Mouse (Mus musculus) adrenal gland, adult (tissue): ENCODE data around the gene Ptpn3.
"Not testable (repeated sequence)": the region's sequence is repeated elsewhere in the genome, so short reads cannot be mapped to it uniquely, and the experiment has no call there.

Experiments
- DNase-seq, 2 experiments: peaks; one replicate each; pipeline ENCODE4 v3.0.0; 2022 to 2023; ENCODE audit warnings: low spot score in 1 of 2; ENCODE audit not compliant: inconsistent age in 2 of 2

Ptpn3 gene

DNA sequence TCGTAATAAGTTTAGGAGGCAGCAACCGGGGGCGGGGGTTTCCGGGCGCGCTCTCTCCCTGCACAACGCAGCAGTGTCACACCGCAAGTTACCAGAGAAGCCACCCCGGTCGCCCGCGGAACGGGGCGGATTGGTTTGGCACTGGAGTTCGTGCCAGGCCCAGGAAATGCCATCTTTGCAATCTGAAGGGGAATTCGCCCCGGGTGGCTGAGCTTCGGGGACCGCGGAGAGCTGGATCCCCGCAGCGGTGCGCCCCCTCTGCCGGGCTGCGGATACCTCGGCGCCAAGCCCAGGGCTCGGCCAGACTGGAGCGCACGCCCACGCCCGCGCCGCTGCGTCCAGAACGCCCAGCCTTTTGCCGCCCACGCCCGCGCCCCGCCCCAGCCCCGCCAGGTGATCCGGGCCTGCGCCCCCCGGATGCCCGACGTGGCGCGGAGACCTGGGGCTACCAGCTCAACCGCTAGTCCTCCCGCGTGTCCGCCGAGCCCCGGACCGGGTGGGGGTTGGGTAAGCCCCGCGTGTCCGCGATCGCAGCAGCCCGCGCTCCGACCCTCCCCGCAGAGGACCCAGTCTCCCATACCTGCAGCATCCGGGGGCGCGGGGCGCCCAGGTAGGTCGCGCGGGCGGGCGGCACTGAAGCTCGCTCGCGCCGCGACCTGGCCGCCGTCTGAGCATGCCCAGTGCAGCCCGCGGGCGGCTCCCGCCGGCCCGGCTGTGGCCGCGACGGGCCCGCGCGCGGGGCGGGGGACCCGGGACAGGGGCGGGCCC lies 1.8 kb downstream of the Ptpn3 start:
- DNase-seq, result peak; percentile 77 to 91

DNA sequence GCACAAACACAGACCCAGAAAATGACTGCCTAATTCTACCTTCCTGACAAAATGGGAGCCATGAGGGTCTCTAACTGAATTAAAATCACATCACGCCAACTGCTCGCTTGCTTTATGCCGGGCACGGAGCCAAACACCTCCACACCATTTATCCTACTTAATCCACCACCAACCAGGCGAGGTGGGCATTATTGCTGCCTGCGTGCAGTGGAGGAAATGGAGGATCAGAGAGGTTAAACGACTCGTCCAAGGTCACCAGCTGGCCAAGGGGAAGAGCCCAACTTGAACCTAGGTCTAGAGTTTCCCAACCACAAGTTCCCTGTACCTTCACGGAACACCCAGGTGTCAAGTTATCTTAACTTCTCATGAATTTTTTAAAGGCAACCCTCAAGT lies 2.3 kb downstream of the Ptpn3 start:
- DNase-seq, result peak; percentile 45 to 90

DNA sequence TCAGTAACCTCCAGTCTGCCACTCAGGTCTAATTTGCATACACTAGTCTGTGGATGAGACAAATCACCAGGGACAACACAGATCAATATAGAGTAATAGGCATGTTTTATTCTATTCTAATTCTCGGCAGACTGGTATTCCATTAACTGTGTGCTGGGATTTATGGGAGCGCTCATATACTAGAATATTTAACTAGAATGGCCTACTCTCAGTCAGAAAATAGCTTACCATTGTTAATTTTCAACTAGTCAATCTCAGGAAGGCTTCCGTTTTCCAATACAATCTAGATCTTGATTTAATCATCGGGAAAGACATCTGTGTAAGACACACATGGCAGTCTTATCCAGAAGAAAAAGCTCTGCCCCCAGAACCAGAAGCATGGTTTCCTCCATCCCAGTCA lies 3.5 kb downstream of the Ptpn3 start:
- DNase-seq, result no peak

DNA sequence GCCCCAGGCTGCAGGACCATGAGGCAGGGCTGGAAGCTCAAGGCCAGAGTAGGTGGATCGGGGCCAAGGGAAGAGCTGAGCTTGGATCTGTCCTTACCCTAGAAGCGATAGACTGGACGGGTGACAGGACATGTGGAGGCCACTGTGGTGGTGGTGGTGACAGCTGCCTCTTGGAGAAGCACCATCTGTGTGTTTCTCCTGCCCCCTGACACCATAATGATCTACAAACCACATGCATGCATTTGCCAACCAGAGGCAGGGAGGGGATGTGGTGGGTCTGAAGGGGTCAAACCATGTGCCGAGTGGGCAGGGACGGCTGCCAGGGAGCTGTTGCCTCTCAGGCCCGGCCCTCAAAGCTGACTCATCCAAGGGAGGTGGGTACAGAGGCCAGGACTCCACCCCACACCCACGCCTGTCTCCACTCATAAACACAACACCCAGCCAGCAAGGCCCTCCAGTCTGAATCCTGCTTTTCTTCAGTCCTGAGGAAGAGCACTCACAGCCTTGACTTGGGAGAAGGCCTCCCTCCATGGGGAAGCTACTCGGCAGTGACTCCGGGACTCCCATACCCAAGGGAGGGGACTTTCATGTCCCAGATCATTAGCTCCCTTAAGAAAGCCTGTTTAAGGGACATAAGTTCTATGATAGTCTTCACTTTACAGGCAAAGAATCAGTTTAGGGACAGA lies 6.5 kb downstream of the Ptpn3 start:
- peak; percentile 93 to 97 for DNase-seq

DNA sequence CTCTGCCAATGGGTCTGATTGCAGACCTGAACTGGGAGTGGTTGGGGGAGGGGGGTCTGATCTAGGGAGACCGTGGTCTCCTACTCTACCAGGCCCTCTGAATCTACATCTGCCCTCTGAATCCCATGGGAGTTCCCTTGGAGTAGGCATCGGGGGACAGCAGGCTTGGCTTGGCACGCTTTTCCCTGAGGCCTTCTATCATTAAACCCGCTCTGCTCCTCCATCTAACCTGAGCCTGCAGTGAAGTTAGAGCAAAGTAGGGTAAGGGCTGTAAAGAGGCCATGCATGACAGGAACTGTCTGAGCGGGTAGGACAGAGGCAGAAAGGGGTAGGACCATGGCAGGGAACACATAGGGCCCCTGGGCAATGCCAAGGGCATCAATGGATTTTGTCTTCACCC lies 9.0 kb downstream of the Ptpn3 start:
- DNase-seq, result no peak

DNA sequence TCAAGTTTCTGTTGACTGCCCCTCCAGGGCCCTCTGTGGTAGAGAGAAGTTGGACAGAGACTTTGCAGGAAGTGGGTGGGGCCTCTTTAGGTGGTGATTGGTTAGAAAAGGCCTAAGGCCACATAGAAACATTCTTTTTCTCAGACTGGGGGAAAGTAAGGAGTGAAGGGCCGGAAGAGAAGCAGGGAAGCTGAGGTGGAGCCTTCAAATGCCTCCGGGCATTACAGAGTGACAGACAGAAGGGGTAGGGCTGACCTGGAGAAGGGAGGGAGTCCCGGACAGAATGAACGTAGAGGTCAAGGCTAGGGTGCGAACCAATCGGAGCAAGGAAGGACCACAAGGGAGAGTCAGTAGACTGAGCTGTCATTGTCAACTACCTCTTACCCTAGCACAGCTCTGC lies 11.6 kb downstream of the Ptpn3 start:
- no peak for DNase-seq

DNA sequence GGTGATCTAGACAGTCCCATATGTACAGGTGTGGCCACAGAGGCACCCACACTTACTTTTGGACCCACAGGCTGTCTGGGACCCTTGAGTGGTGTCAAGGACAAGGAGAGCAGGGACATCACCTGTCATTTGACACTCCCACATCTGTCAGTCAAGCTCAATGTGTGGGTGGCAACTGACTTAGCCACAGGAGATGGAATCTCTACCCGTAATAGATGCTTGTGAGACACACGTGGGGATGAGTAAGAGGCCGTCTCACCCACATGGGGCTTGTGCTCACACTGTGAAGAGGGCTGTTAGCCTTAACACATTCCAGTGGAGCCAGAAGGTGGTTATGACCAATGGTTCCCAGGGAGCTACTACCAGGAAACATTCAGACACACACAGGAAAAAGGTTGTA lies 13.8 kb downstream of the Ptpn3 start:
- no peak for DNase-seq

DNA sequence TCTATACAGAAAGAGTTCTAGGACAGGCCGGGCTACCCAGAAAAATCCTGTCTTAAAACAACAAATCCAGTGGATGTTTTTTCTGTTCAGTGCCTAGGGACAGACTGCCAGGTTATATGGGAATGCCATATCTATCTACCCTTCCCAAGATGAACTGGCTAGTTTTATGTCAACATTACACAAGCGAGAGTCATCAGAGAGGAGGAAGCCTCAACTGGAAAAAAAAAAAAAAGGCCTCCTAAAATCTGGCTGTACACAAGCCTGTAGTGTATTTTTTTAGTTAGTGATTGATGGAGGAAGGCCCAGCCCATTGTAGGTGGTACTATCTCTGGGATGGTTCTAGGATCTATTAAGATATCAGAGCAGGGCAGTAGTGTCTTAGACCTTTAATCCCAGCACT lies 16.4 kb downstream of the Ptpn3 start:
- no peak for DNase-seq

DNA sequence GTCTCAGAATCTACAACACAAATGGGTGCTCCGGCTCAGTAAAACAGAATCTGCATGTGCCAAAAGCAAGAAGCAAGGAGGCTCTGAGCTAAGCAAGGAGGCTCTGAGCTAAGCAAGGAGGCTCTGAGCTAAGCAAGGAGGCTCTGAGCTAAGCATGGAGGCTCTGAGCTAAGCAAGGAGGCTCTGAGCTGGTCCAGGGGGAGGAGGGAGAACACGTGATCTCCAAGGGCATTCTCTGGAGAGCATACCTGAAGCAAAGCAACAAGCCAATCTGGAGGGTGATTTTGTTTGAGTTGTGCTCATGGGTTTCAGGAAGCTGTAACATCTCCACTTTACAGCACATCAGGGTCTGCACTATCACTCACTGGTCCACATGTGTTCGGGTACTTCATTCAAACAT lies 18.4 kb downstream of the Ptpn3 start:
- peak in 1 of 2 experiments; percentile 26 for DNase-seq

DNA sequence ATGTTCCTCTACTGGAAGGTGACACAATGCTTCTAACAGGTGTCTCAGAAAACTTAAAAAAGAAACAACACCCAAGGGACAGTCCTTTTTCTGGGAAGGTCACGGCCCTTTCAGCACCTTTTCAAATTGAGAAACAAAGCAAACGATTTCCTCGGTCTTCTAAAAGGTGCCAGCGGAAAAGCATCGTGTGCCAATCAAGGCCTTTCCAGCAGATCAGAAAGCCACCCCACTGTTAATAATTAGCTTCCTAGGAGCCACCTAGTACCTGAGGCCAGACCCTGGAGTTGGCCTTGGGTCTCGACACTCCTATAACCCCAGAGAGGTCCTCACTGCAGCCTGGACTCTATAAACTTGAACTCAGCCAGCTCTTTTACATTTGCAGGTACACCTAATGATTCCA lies 19.0 kb downstream of the Ptpn3 start:
- DNase-seq, result no peak

DNA sequence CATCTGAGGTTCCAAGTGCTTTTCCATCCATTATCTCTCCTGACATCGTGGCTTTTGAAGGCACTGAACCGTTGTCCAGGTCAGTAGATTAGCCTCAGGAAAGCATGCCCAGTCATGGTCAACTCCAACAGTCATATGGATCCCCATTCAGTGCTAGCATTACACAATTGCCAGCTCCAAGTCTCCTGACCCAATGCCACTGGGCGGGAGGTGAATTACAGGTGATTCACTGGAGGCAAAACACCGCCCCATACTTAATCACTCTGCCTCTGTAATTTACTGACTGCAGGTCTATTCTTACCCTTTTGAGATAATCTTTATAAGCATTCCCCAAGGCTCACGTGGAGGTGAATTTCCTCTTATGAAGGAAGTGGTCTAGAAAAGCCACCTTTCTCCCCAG lies 19.5 kb downstream of the Ptpn3 start:
- DNase-seq, result peak in 1 of 2 experiments; percentile 44

DNA sequence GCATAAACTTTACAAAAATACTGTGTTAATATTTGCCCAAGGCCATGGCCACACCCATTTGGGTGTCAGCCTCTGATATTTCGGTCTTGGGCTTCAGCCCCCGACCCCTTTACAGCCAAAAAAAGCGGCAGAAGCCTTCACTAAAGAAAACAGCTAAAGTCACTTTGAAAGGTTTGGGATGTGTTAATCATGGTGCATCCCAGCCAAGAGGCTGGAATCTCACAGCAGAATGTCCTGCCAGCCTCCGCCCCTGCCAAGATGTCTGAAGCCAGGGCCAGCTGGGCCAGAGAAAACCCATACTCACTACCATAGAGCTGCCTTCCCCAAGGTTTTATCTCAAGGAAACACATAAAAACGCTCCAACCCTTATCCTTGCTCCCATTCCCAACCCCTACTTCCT lies 20.7 kb downstream of the Ptpn3 start:
- DNase-seq, result peak in 1 of 2 experiments; percentile 54

DNA sequence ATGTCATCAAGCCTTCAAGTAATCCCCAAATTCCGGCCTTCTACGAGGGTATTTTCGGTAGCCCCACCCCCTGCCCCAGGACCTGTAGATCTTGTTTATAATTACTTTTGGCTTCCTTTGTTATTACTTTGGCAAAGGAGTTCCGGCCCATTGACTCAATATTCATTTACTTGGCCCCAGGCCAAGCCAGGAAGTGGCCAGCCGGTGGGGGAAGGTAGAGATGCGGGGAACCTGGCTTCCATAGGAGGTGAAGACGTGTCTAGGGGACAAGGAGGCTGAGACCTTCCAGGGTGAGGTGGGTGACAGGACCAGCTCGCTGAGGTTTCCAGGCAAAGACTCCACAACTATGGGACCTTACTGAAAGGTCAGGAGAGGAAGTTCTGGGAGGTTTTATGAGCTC lies 22.4 kb downstream of the Ptpn3 start:
- DNase-seq, result peak; percentile 39 to 78

DNA sequence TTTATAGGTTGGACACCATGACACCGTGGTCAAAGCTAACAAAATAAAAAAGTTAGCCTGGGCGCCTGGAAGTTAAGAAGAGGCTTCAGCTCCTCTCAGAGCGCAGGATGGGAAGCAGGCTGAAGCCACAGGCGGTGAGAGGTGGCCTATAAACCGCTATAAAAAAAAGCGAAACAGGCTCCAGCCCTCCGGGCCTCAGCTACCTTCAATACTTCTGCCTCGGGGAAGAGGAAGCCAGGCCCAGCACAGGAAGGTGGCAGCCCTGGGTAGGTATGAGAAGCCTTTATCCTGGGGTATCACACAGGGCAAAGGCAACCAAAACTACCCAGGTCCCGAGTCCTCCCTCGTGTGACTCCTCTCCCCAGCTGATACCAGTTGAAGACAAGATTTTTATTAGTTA lies 22.8 kb downstream of the Ptpn3 start:
- no peak for DNase-seq

DNA sequence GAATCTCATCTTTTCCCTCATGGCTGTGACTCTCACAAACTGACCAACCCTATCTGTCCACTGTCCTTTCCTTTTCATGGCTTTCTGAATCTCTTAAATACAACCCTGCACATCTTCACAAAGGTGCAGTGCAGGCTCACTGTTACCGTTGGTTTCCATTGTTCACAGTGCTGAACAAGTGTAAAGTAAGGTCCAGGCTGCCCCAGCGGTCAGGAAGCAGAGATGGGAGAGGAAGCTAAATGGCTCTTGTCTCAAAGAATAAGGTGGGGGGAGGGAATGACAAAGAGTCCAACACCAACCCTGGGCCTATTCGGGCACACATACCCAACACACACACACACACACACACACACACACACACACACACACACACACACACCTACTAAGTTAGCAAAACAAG lies 24.0 kb downstream of the Ptpn3 start:
- DNase-seq, result peak in 1 of 2 experiments; percentile 17

DNA sequence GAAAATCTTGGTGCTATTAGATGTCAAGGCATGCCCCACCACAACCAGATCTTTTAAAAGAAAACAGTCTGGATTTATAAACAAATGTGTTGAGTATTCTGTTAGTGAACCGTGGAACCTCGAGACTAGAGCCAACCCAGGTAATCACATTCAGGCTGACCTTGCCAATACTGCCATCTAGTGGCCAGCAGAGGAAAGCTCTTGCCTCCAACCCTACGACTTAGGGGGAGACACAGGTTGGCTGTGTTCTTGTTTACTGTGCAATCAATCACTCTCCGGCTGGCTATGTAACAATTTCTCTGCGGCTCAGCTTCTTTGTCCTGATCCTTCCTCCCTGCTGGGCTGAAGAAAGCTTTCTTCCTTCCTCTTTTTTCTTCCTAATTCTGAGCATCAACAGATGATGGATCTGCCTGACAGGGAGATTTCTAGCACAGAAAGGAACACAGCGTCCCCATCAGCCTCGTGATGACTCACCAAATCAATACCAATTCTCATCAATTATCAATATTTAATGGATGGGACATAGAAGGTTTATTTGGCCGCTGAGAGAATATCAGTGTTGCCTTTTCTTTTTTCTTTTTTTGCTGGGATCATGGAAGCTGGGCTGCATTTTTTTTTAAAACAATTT lies 26.4 kb downstream of the Ptpn3 start:
- DNase-seq, result peak; percentile 77 to 91

DNA sequence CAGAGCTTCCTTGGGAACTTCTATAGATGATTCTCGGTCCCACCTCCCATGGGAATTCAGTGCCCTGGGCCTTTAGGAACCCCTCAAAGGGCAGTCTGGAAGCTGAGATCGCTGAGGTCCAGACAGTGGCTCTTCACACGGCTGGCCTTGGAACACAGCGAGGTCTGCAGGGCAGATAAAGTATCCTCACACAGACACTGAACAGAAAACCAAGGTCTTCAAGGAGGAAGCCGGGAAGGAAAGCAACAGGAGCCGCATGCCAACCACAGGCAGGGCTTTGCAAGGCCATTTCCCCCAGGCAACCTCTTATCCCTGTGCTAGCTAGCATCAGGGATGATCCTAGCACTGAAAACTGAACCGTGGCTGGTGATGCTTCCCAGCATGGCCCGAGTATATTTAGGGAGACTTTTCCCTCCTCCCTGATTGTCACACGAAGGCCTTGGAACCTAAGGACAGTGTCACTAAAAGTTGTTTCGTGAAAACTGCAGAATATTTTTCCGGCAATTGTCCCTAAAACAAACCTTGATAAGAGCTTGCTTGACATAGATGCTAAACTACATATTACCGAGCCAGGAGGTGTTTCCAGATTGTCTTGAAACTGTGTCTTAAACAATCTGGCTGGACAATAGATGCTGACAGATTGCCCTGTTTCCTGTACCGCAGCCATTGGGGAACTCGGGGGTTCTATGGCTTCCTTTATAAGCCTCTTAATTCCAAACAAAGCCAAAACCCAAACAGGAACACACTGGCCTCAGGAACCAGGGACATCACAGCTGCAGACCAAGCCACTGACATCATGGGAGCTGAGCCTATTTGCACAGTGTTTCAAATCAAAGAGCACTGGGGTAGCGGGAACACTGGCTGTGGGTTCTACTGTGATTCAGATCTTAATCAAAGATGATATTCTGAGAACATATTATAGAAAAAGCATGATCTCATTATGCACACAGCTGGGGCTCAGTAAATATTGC lies 27.8 kb downstream of the Ptpn3 start:
- peak; percentile 60 to 80 for DNase-seq

DNA sequence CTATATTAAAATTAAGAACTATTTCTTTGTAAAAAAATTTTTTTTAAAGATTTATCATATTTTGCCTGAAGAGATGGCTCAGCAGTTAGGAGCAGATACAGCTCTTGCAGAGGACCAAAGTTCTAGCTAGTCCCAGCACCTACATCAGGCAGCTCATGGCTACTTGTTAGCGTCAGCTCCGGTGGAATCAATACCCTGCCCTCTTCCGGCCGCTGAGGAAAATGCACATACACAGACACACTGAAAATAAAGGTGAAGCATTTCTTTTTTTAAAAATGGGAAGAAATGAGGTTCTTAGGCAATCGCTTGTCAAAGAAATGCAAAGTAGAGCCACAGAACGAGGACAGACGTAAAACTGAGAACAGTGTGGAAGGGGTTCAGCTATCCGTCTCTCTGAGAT lies 30.6 kb downstream of the Ptpn3 start:
- no peak for DNase-seq

DNA sequence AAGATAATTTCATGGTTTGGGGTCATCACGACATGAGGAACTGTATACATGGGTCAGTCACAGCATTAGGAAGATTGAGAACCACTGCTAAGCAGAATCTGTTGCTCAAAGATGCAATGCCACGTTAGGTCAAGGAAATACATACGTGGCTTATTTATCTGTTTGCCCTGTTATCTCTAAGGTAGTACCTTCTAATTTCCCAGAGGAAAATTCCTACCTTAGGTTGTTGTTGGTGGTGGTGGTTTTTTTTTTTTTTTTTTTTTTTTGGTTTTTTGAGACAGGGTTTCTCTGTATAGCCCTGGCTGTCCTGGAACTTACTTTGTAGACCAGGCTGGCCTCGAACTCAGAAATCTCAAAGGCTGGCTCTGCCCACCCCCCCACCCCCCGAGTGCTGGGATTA lies 31.1 kb downstream of the Ptpn3 start:
- DNase-seq, result not testable (repeated sequence)

DNA sequence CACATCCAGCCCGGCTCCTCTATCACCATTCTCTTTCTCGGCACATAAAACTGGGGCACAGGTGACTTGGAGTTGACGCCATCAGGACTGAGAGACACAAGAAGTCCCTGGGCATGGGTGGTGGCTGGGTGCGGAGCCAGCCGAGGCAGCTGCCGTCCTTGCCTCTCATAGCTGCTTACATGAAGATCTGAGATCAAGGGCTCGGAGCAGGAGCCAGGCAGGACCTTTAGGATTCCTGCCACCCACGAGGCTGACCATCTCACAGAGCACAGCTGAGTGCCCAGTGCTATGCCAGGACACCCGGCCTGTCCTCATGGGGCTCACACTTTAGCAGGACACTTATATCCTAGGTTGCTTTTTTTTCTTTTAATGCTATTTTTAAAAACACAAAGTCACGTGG lies 32.3 kb downstream of the Ptpn3 start:
- DNase-seq, result peak; percentile 45 to 71

DNA sequence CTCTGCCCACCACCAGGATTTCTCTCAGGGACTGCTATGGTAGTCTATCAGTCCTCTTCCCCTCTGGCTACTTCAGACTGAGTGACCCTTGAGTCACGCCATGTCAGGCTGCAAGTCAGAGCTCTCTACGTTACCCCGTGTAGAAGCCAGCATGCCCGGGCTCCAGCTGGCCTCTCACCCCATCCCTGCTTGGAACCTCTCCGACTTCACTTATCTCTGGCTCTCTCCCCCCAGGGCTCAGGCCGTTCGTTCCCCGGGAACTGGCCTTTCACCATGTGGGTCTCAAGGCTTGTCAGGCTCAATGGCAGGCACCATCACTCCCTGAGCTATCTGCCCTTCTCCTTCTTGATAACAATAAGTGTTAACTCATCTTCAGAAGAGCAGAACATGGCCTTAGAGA lies 33.3 kb downstream of the Ptpn3 start:
- DNase-seq, result peak; percentile 59 to 67
